Mouse (Mus musculus) erythroid progenitor cell, adult 5-6 weeks (primary cell): ENCODE data around the gene Vmn1r122. TPM values are rescaled to one million over a fixed set of nuclear protein-coding genes. Genes with fewer than 3 reads are reported as not detected.
"Not testable (repeated sequence)": the region's sequence is repeated elsewhere in the genome, so short reads cannot be mapped to it uniquely, and the experiment has no call there.

Experiments
- ATAC-seq: replicated peaks from 2 replicates; pipeline ENCODE4 v1.8.0; 2016; ENCODE audit warnings: moderate number of reproducible peaks, mild to moderate bottlenecking, moderate TSS enrichment, inconsistent platforms; ENCODE audit not compliant: poor library complexity, low FRiP score, severe bottlenecking
- total RNA-seq, 2 experiments: library from RNA; stranded (forward) in 1 of 2; stranded (reverse) in 1 of 2; fragments of 150-400 nt in 1 of 2; fragments of 186-747, 209-891 nt in 1 of 2; gene quantifications; 2 replicates each; pipeline versions ENCODE4 v1.2.3 to v1.2.4; 2015 to 2017; ENCODE audit warnings: low replicate concordance in 2 of 2

Gene Vmn1r122
- total RNA-seq (2015; ENCODE audit: low replicate concordance) (not detected in 2 replicates), total RNA-seq (2017; ENCODE audit: low replicate concordance) (not detected in 2 replicates)

- ATAC-seq: not testable (repeated sequence)
Observed at GRCm38 (mm10) chr7:21134028-21134427, at the start of gene Vmn1r122. Vmn1r122 (minus strand) TSS chr7:21134128.

GRCm38 (mm10) chr7:21161885-21162284 lies 28.0 kb upstream of the Vmn1r122 start, which contains the start of gene Vmn1r123:
Vmn1r123 (plus strand) TSS chr7:21162185.
- not testable (repeated sequence) for ATAC-seq

- ATAC-seq: not testable (repeated sequence)
Observed at GRCm38 (mm10) chr7:21098413-21098812, 35.5 kb downstream of the Vmn1r122 start, which contains the start of gene Vmn1r121. Vmn1r121 (minus strand) TSS chr7:21098513.

Other genes with a start within 250 kb of the Vmn1r122 start
- gene Vmn1r118, start 221.8 kb downstream of the Vmn1r122 start, total RNA-seq (2015; ENCODE audit: low replicate concordance): not detected in 2 replicates
- gene Vmn1r118, start 221.8 kb downstream of the Vmn1r122 start, total RNA-seq (2017; ENCODE audit: low replicate concordance): not detected in 2 replicates
- not detected in 2 replicates for gene Vmn1r119, start 121.7 kb downstream of the Vmn1r122 start, total RNA-seq (2015; ENCODE audit: low replicate concordance)
- not detected in 2 replicates for gene Vmn1r119, start 121.7 kb downstream of the Vmn1r122 start, total RNA-seq (2017; ENCODE audit: low replicate concordance)
- gene Vmn1r120, start 80.3 kb downstream of the Vmn1r122 start, total RNA-seq (2015; ENCODE audit: low replicate concordance): not detected in 2 replicates
- gene Vmn1r120, start 80.3 kb downstream of the Vmn1r122 start, total RNA-seq (2017; ENCODE audit: low replicate concordance): not detected in 2 replicates
- not detected in 2 replicates for gene Vmn1r121, start 35.6 kb downstream of the Vmn1r122 start, total RNA-seq (2015; ENCODE audit: low replicate concordance)
- not detected in 2 replicates for gene Vmn1r121, start 35.6 kb downstream of the Vmn1r122 start, total RNA-seq (2017; ENCODE audit: low replicate concordance)
- gene Vmn1r123, start 28.1 kb upstream of the Vmn1r122 start, total RNA-seq (2015; ENCODE audit: low replicate concordance): not detected in 2 replicates
- gene Vmn1r123, start 28.1 kb upstream of the Vmn1r122 start, total RNA-seq (2017; ENCODE audit: low replicate concordance): not detected in 2 replicates
- not detected in 2 replicates for gene Gm5157, start 56.3 kb upstream of the Vmn1r122 start, total RNA-seq (2015; ENCODE audit: low replicate concordance)
- gene Gm5157, start 56.3 kb upstream of the Vmn1r122 start, total RNA-seq (2017; ENCODE audit: low replicate concordance): not detected in 2 replicates
- gene Vmn1r124, start 126.5 kb upstream of the Vmn1r122 start, total RNA-seq (2015; ENCODE audit: low replicate concordance): not detected in 2 replicates
- not detected in 2 replicates for gene Vmn1r124, start 126.5 kb upstream of the Vmn1r122 start, total RNA-seq (2017; ENCODE audit: low replicate concordance)
- gene Vmn1r125, start 138.1 kb upstream of the Vmn1r122 start, total RNA-seq (2015; ENCODE audit: low replicate concordance): not detected in 2 replicates
- gene Vmn1r125, start 138.1 kb upstream of the Vmn1r122 start, total RNA-seq (2017; ENCODE audit: low replicate concordance): not detected in 2 replicates
- not detected in 2 replicates for gene Vmn1r126, start 167.3 kb upstream of the Vmn1r122 start, total RNA-seq (2015; ENCODE audit: low replicate concordance)
- not detected in 2 replicates for gene Vmn1r126, start 167.3 kb upstream of the Vmn1r122 start, total RNA-seq (2017; ENCODE audit: low replicate concordance)
- not detected in 2 replicates for gene Vmn1r127, start 185.7 kb upstream of the Vmn1r122 start, total RNA-seq (2015; ENCODE audit: low replicate concordance)
- not detected in 2 replicates for gene Vmn1r127, start 185.7 kb upstream of the Vmn1r122 start, total RNA-seq (2017; ENCODE audit: low replicate concordance)
- gene Vmn1r128, start 215.2 kb upstream of the Vmn1r122 start, total RNA-seq (2015; ENCODE audit: low replicate concordance): not detected in 2 replicates
- not detected in 2 replicates for gene Vmn1r128, start 215.2 kb upstream of the Vmn1r122 start, total RNA-seq (2017; ENCODE audit: low replicate concordance)
- gene Vmn1r129, start 227.2 kb upstream of the Vmn1r122 start, total RNA-seq (2015; ENCODE audit: low replicate concordance): not detected in 2 replicates
- not detected in 2 replicates for gene Vmn1r129, start 227.2 kb upstream of the Vmn1r122 start, total RNA-seq (2017; ENCODE audit: low replicate concordance)